Mouse (Mus musculus): ENCODE data around the gene Dhx30.

DNA sequence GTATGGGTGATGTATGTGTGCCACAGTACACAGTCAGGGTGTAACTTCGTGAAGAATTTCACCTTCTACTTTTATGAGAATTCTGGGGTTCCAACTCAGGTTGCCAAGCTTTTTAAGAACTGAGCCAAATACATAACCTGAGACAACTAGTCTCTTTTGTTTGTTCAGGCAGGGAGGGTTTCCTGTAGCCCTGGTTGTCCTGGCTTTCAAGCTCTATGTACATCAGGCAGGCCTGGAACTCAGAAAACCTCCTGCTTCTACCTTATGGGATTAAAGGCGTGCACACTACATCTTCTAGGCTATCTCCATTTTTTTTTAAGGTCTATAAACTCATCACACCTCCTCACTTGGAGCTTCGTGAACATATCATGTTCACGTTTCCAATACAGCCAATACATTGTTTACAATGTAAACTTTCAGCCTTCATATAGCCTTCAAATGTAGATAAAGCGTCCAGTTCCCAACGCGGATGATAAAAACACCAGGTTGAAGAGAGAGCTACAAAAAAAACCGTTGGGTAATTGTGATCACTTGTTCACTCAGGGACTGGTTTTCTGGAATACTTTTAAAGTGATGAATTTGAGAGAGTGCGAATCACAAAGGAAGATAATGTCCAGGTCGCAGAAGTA lies 13.4 kb upstream of the Dhx30 start:
- TF ChIP-seq GATA1 (IDR thresholded peaks at IDR 0.05; ENCODE audit: borderline replicate concordance, low read length) (no peak), CTCF (IDR thresholded peaks at IDR 0.05; ENCODE audit: low read depth, low read length) (no peak), POLR2AphosphoS5 (IDR thresholded peaks at IDR 0.05; ENCODE audit: insufficient replicate concordance, low read depth, low read length) (no peak), TAL1 (conservative IDR thresholded peaks at IDR 0.05; ENCODE audit: low read depth, low read length) (no peak), GATA2 (IDR thresholded peaks at IDR 0.05; ENCODE audit: borderline replicate concordance, low read depth, low read length) (no peak)

All from G1E (cell line).